Mouse (Mus musculus): ENCODE data around the gene Lrrc26.

- TF ChIP-seq CTCF (IDR thresholded peaks at IDR 0.05; ENCODE audit: extremely low read depth, insufficient read depth, insufficient read length, insufficient replicate concordance) (no peak), POLR2A (IDR thresholded peaks at IDR 0.05; ENCODE audit: low read depth, low read length) (no peak)
These were observed 16.1 kb downstream of the Lrrc26 start for GRCm38 (mm10) chr2:25305587-25306359.
